Mouse (Mus musculus) liver, postnatal 0 days (tissue): ENCODE data around the gene Ache.

Experiments
- CTCF ChIP-seq: sonication (generic); IDR thresholded peaks from 2 replicates; pipeline ENCODE4 v1.5.1; 2016; ENCODE audit warnings: antibody characterized with exemption, low read depth
- EP300 ChIP-seq: IDR thresholded peaks from 2 replicates; pipeline ENCODE4 v1.6.1; 2016; ENCODE audit warnings: antibody characterized with exemption, low read depth, mild to moderate bottlenecking

DNA sequence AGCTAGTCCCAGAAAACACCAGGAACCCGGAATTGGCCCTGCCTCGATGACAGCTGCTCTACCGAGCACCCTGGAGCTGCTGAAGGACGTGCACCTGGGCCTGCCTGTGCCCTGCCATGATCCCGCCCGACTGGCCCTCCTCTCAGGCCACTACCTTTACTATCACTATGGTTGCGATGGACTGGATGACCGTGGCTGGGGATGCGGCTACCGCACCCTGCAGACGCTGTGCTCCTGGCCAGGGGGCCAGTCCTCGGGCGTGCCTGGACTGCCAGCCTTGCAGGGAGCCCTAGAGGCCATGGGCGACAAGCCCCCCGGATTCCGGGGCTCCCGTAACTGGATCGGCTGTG lies 7.4 kb downstream of the Ache start:
- TF ChIP-seq CTCF (no peak), EP300 (no peak)
